Mouse (Mus musculus): ENCODE data around the gene Cenpx. TPM values are rescaled to one million over a fixed set of nuclear protein-coding genes. Genes with fewer than 3 reads are reported as not detected.
"Not testable (repeated sequence)": the region's sequence is repeated elsewhere in the genome, so short reads cannot be mapped to it uniquely, and the experiment has no call there.

Gene Cenpx
- polyA plus RNA-seq (2016; fragmentation: Nextera tagmentation; extraction: Ambion mirVana), result 132 and 133 TPM in 2 replicates

DNA sequence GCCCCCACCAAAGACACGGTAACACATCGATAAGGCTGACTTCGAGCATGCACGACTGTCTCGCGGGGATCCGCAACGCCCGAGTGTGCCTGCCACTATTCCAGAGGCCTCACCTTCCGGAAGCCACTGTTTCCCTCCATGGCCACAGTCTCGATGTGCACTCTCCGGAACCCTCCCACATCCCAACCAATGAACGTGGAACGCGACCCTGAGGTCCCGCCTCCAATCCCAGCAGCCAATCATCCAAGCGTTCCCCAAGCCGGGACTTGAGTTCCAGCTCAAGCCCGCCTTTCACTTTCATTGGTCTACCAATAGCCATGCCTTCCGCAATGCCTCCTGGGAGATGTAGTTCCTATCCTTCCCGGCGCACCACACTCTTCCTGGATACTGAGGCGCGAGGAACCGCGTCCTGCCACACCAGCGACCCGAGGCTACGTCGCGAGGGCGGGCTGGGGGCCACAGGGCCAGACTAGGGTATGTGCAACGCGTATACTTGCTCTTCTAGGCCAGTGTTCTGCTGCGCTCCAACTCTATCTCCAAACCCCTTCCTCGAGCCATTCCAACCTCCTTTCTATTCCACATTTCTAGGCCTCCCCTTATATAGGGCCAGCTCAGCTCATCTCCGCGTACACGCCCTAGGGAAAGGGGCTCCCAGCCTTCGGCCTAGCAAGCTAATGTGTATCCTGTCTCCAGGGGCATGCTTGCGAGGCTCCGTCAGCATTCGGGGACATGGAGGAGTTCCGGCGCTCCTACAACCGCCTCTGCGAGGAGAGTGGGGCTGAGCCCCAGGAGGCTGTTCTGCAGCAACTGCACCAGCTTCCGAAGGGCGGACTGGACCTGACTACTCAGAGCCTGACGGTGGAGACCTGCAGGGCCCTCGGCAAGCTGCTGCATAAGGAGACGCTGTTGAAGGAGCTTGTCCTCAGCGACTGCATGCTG lies at the start of gene Cenpx, which contains the start of gene Lrrc45:
Gene Cenpx (minus strand): TSS at position 159 of the 939 bp plus-strand sequence.
Gene Lrrc45 (plus strand): TSS at position 346 of the 939 bp plus-strand sequence.
- WGBS, result 4% methylated on average over 53 of the region's 53 CpGs
- Histone ChIP-seq H3K27me3 (ENCODE audit: low read depth, poor library complexity, severe bottlenecking) (0 out of 2 replicates have a peak, but pooled peaks cover 2% of the 10 kb centered on the region), H3K27ac (replicated peaks) (peak within 1 kb of the TSS; percentile 81), H3K36me3 (peaks cover 66% of the 10 kb centered on the region), H3K4me1 (peaks cover 40% of the 10 kb centered on the region), H3K4me3 (peak within 1 kb of the TSS; percentile 74), H3K9me3 (replicated peaks) (no peaks in the 10 kb centered on the region)
- DNase-seq (ENCODE audit: low spot score), result peak; percentile 97

DNA sequence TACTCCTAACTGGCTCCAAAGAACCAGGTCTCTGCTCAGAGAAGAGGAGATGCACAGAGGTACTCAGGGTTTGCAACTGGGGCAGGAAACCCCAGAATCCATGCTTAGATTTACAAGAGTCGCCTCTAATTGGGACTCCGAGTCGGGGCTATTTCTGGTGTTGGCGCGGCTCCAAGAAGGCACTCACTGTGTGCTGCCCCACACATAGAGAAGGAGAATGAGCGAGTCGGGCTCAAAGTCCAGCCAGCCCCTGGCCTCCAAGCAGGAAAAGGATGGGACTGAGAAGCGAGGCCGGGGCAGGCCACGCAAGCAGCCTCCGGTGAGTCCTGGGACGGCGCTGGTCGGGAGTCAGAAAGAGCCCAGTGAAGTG lies 49.1 kb upstream of the Cenpx start, which contains the start of gene Hmga1b:
Gene Hmga1b (plus strand): TSS at position 123 of the 370 bp plus-strand sequence.
- WGBS, result 19% methylated on average over 14 of the region's 14 CpGs
- H3K4me1 ChIP-seq; H3K36me3 ChIP-seq; DNase-seq (ENCODE audit: low spot score): not testable (repeated sequence)
- H3K27ac ChIP-seq (replicated peaks), result 0 out of 2 replicates have a peak within 1 kb of the TSS, but pooled peaks have one; percentile 2
- H3K9me3 ChIP-seq (replicated peaks), result peaks cover 23% of the 10 kb centered on the region
- H3K4me3 ChIP-seq, result 0 out of 2 replicates have a peak within 1 kb of the TSS, but pooled peaks have one; percentile 20
- H3K27me3 ChIP-seq (ENCODE audit: low read depth, poor library complexity, severe bottlenecking), result peaks cover 18% of the 10 kb centered on the region

DNA sequence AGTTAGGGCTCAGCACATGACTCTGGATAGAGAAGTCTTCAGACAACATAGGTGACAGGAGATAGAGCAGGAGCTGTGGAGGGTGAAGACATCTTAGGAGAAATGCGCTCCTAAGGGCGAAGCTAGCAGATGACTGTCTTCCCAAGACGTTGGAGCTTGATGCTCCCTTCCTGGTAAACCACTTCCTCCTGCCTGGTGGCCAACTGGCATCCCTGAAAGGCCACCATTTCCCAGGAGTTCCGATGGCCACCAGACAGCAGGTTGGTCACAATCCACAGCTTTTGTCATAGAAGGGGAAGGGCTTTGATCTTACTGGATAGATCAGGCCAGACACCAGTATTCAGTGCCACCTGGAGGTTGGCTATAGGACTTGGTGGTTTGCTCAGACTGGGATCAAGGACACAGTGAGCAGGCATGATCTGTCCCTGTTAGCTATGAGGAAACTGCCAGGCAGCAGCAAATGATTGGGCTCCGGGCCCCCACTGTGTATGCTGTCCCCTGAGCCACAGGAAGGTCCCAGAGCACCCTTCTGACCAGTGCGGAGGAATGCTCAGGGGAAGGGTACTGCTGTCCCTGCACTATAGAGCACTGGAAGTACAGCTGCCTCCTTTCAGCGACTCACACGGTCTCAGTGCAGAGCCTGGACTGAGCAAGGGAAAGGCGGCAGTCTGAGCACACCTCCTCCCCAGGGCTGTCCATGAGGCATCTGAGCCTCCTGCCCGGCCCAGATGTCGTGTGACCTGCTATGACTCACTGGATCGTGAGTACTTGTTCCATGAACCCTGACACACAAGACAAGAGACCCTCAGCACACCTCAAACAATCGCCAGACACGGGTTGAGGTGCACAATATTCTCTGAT lies 48.5 kb upstream of the Cenpx start:
- no peak for DNase-seq (ENCODE audit: low spot score)
- 0 out of 2 replicates have a peak, but pooled peaks cover 6% of the 10 kb centered on the region for H3K4me1 ChIP-seq
- H3K36me3 ChIP-seq, result no peaks in the 10 kb centered on the region
- no peak overlapping the region for H3K4me3 ChIP-seq
- peaks cover 18% of the 10 kb centered on the region for H3K27me3 ChIP-seq (ENCODE audit: low read depth, poor library complexity, severe bottlenecking)
- H3K9me3 ChIP-seq (replicated peaks), result peaks cover 28% of the 10 kb centered on the region
- H3K27ac ChIP-seq (replicated peaks), result no peak overlapping the region
- WGBS, result 76% methylated on average over 14 of the region's 14 CpGs

DNA sequence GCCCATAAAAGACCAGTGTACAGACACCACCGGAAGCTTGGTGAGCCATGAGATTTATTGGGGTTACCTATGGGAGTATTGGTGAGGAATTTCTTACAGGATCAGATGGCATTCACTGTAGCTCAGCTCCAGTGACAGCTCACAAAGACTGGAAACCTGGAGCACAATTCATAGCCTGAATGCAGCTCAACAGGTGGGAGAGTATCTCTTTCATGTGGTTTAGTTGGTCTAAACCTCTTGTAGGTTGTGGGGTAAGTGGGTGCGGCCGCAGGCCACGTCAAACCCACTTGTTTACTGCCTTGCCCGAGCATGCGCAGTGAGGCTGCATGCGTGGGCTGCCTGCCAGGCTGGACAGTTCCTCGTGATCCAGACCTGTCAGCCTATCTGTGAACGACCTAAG lies 46.7 kb upstream of the Cenpx start:
- DNase-seq (ENCODE audit: low spot score), result no peak
- Histone ChIP-seq H3K4me1 (0 out of 2 replicates have a peak, but pooled peaks cover 6% of the 10 kb centered on the region), H3K27me3 (ENCODE audit: low read depth, poor library complexity, severe bottlenecking) (peaks cover 18% of the 10 kb centered on the region), H3K4me3 (no peak overlapping the region), H3K9me3 (replicated peaks) (peaks cover 35% of the 10 kb centered on the region), H3K27ac (replicated peaks) (no peak overlapping the region), H3K36me3 (no peaks in the 10 kb centered on the region)
- whole genome bisulfite sequencing, result 93% methylated on average over 9 of the region's 9 CpGs

DNA sequence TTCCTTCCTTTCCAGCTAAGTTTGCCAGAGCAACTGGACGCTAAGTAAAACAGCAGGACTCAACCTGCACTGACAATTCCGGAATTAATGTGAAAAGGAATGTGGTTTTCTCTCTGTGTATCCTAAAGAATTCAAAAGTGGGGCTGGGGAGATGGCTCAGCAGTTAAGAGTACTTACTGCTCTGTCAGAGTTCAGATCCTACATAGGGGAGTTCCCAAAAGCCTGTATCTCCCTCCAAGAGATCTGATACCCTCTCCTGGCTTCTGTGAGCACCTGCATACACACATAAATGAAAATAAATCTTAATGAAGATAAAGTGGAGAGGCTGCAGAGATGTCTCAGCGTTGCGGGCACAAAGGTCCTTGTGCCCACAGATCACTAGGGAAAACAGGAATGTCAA lies 38.1 kb upstream of the Cenpx start:
- no peak overlapping the region for H3K4me3 ChIP-seq
- DNase-seq (ENCODE audit: low spot score), result no peak
- peaks cover 2% of the 10 kb centered on the region; the same call in 1 of the 2 replicates for H3K9me3 ChIP-seq (replicated peaks)
- no peak overlapping the region for H3K27ac ChIP-seq (replicated peaks)
- WGBS, result 85% methylated on average over 4 of the region's 4 CpGs
- H3K27me3 ChIP-seq (ENCODE audit: low read depth, poor library complexity, severe bottlenecking), result no peaks in the 10 kb centered on the region
- H3K36me3 ChIP-seq, result no peaks in the 10 kb centered on the region
- no peaks in the 10 kb centered on the region for H3K4me1 ChIP-seq

DNA sequence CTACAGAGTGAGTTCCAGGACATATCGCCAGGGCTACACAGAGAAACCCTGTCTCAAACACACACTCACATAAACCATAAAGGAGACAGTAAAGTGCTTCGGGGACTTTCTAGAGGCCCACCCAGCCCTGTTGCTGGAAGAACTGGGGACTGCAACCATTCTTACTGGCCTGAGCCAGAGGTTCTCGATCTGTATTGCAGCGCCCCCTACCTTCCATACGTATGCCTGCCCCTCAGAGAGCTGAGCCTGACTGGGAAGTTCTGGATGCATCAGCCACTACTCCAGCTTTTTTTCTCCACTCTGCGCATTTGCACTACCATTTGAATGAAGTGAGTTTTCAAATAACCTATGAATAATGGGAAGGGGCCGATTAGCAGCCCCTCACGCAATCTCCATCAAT lies 35.9 kb upstream of the Cenpx start:
- DNase-seq (ENCODE audit: low spot score), result no peak
- 63% methylated on average over 8 of the region's 8 CpGs for WGBS
- H3K4me3 ChIP-seq, result no peak overlapping the region
- no peaks in the 10 kb centered on the region for H3K9me3 ChIP-seq (replicated peaks)
- no peak overlapping the region for H3K27ac ChIP-seq (replicated peaks)
- no peaks in the 10 kb centered on the region for H3K4me1 ChIP-seq
- H3K36me3 ChIP-seq, result no peaks in the 10 kb centered on the region
- no peaks in the 10 kb centered on the region for H3K27me3 ChIP-seq (ENCODE audit: low read depth, poor library complexity, severe bottlenecking)

DNA sequence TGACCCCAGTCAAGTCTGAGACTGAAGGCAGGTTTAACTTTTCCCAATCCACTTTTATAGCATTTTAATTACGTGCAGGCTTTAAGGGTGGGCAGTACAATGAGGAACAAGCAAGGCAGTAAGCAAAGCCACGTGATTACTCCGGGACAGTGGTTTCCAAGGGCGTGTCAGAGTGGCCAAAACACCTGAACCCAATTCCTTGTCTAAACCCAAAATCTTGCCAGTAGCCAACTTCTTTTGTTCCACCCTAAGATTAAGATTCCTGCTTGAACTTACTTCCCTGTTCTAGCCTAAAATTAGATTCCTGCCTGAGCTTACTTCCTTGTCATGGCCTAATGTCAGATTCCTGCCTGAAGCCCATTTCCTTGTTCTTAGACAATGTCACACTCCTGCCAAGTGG lies 34.4 kb upstream of the Cenpx start:
- Histone ChIP-seq H3K27ac (replicated peaks) (no peak overlapping the region), H3K4me3 (no peak overlapping the region), H3K9me3 (replicated peaks) (no peaks in the 10 kb centered on the region), H3K27me3 (ENCODE audit: low read depth, poor library complexity, severe bottlenecking) (no peaks in the 10 kb centered on the region), H3K36me3 (no peaks in the 10 kb centered on the region), H3K4me1 (no peaks in the 10 kb centered on the region)
- no peak for DNase-seq (ENCODE audit: low spot score)
- WGBS, result 86% methylated on average over 4 of the region's 4 CpGs

DNA sequence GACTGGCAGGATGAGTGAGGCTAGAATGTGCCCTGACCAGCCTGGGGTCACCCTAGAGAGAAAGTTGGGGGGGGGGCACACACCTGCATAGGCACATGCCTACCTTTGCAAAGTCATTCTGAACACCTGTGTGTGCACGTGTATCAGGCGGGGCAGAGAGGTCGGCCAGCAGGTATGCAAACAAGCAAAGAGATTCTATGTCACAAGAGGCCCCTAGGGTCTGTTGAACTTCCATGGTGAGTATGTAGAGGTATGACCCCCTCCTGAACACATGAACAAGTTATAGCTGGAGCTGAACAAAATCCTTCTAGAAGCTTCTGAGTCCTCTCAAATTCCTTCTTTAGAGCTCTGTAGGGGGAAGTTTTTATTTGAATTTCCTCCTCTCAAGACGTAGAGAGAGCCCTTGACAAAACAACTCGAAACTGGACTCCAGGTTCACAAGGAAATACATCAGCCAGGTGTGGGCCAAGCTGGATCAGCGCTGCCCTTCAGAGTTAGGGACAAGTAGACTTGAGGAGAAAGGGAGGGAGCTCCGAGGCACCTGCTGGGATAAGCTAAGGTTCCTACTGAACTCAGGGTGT lies 30.7 kb upstream of the Cenpx start:
- H3K36me3 ChIP-seq, result no peaks in the 10 kb centered on the region
- no peaks in the 10 kb centered on the region for H3K4me1 ChIP-seq
- WGBS, result 82% methylated on average over 7 of the region's 7 CpGs
- H3K27ac ChIP-seq (replicated peaks), result no peak overlapping the region
- H3K27me3 ChIP-seq (ENCODE audit: low read depth, poor library complexity, severe bottlenecking), result no peaks in the 10 kb centered on the region
- no peak overlapping the region for H3K4me3 ChIP-seq
- no peaks in the 10 kb centered on the region for H3K9me3 ChIP-seq (replicated peaks)
- DNase-seq (ENCODE audit: low spot score), result no peak

DNA sequence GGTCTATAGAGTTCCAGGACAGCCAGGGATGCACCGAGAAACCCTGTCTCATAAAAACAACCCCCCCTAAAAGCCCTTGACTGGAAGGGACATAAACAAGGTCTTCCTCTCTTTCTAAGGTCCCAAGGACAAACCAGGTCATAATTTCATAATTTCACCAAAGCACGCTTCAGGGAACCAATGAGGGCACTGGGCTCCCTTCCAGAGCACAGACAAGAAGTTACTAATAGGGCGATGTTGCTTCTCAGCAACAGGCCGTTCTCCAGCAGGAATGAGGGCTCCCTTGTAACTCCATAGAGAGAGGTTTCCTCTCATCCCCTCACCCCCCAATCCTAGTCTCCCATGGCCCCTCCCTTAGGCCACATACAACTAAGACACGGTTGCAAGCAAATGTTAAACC lies 27.4 kb upstream of the Cenpx start:
- WGBS, result 91% methylated on average over 5 of the region's 5 CpGs
- Histone ChIP-seq H3K4me1 (no peaks in the 10 kb centered on the region), H3K4me3 (no peak overlapping the region), H3K36me3 (no peaks in the 10 kb centered on the region), H3K27me3 (ENCODE audit: low read depth, poor library complexity, severe bottlenecking) (no peaks in the 10 kb centered on the region), H3K9me3 (replicated peaks) (no peaks in the 10 kb centered on the region), H3K27ac (replicated peaks) (no peak overlapping the region)
- DNase-seq (ENCODE audit: low spot score), result no peak

DNA sequence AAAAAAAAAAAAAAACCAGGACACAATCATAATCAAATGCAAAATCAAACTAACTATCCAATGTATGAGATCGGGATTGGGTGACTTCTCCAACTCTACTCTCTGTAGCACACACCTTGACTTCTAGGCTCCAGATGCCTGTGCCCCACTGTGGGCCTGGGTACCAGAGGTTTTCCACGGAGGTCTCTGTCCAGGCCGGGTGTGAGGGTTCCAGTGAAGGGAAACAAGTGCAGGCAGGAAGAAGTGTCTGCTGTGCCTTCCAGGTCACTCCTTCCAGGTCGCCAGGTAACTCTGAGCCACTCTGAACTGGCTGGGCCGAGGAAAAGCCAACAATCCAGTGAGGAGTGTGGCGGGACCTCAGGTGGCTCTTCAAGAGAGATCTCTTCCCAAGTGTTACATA lies 22.9 kb upstream of the Cenpx start:
- Histone ChIP-seq H3K4me3 (no peak overlapping the region), H3K36me3 (no peaks in the 10 kb centered on the region), H3K27me3 (ENCODE audit: low read depth, poor library complexity, severe bottlenecking) (0 out of 2 replicates have a peak, but pooled peaks cover 2% of the 10 kb centered on the region), H3K27ac (replicated peaks) (no peak overlapping the region), H3K9me3 (replicated peaks) (no peaks in the 10 kb centered on the region), H3K4me1 (no peaks in the 10 kb centered on the region)
- WGBS, result 80% methylated on average over 6 of the region's 6 CpGs
- DNase-seq (ENCODE audit: low spot score), result no peak

DNA sequence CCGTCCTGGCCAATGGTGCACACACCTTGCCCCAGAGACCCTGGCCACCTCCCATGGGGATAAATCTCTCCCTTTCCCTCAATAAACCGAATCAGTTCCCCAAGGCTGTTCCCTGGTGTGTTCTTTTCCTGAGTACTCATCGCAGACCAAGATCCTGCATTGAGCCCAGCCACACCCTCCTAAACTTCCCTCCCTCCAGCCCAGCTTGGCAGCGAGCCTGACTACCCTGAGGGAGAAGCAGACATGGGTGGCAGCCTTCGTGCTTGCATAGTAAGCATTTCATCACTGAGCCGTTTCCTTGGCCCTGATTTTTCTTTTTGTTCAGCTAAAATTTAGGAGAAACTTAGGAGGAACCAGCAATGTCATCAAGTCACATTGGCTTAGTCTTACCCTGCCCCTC lies 20.0 kb upstream of the Cenpx start:
- WGBS, result 72% methylated on average over 6 of the region's 6 CpGs
- Histone ChIP-seq H3K9me3 (replicated peaks) (no peaks in the 10 kb centered on the region), H3K27ac (replicated peaks) (no peak overlapping the region), H3K27me3 (ENCODE audit: low read depth, poor library complexity, severe bottlenecking) (peaks cover 25% of the 10 kb centered on the region), H3K36me3 (no peaks in the 10 kb centered on the region), H3K4me3 (no peak overlapping the region), H3K4me1 (peaks cover 9% of the 10 kb centered on the region)
- DNase-seq (ENCODE audit: low spot score), result no peak

All from midbrain, embryonic 10.5 days (tissue).